In the genomic region with DNA sequence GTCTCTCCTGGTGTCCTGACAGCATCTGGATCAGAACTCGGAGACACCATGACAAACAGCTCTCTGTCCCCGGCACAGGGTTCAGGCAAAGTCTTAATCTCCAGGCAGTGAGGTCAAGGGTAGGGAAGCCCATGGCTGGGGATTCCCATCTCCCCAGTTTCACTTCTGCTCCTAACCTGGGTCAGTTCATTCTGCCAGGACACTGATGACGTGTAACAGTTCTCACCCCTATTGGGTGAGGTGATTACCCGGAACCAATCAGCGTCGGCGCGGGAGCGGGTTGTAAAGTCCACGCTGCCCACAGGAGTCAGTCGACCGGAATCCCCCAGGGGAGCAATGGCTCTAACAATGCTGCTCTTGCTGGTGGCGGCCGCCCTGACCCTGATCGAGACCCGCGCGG, we compare ENCODE assay signal across 8 mouse cellular contexts. TPM values are rescaled to one million over a fixed set of nuclear protein-coding genes. Genes with fewer than 3 reads are reported as not detected.
DNase-seq lines count a peak whose midpoint lies in the region; ATAC-seq and TF ChIP-seq lines count a peak whose summit lies in the region.
"Not testable (repeated sequence)": the region's sequence is repeated elsewhere in the genome, so short reads cannot be mapped to it uniquely, and the experiment has no call there.

Gene H2-Q7, plus strand, starts transcription at position 271 of the 400 bp plus-strand sequence.

- H3K4me1 ChIP-seq in bone marrow, adult 2 months (ENCODE audit: control insufficient read depth, insufficient read depth, low read length); heart, embryonic 12.5 days (replicated peaks); kidney, embryonic 14.5 days (ENCODE audit: control insufficient read depth, insufficient read depth, low read length); limb, embryonic 12.5 days (replicated peaks); midbrain, embryonic 12.5 days: not testable (repeated sequence)
- peaks cover 15% of the 10 kb centered on the region for H3K4me1 ChIP-seq in forebrain, embryonic 10.5 days

- 3% methylated on average over 18 of the region's 18 CpGs for WGBS in bone marrow, adult 2 months
- 3% methylated on average over 18 of the region's 18 CpGs for WGBS in forebrain, embryonic 10.5 days
- 4% methylated on average over 18 of the region's 18 CpGs for WGBS in heart, embryonic 12.5 days
- WGBS in kidney, embryonic 14.5 days, result 2% methylated on average over 18 of the region's 18 CpGs
- WGBS in limb, embryonic 12.5 days, result 3% methylated on average over 18 of the region's 18 CpGs
- 2% methylated on average over 18 of the region's 18 CpGs for WGBS in midbrain, embryonic 12.5 days

- peak; percentile 76 for DNase-seq in forebrain, embryonic 10.5 days (ENCODE audit: extremely low spot score, low spot score)
- DNase-seq in right cerebral cortex, postnatal 4 days, result peak; percentile 32
- peak; percentile 65 to 81 for DNase-seq in urinary bladder, postnatal 4 days (ENCODE audit: low spot score in 2 of 2)

- H3K9ac ChIP-seq in heart, embryonic 12.5 days, result peak within 1 kb of the TSS; percentile 51
- H3K9ac ChIP-seq in kidney, embryonic 14.5 days (ENCODE audit: low read depth, low read length), result peak within 1 kb of the TSS; percentile 57
- H3K9ac ChIP-seq in limb, embryonic 12.5 days (replicated peaks), result peak within 1 kb of the TSS; percentile 74
- H3K9ac ChIP-seq in midbrain, embryonic 12.5 days (replicated peaks), result peak within 1 kb of the TSS; percentile 59

- peak within 1 kb of the TSS; percentile 8; the same call in 1 of the 2 replicates for H3K27ac ChIP-seq in bone marrow, adult 2 months (ENCODE audit: control insufficient read depth, insufficient read depth, low read depth, low read length, poor library complexity)
- peak within 1 kb of the TSS; percentile 81 for H3K27ac ChIP-seq in forebrain, embryonic 10.5 days
- not testable (repeated sequence) for H3K27ac ChIP-seq in heart, embryonic 12.5 days (ENCODE audit: poor library complexity, severe bottlenecking); kidney, embryonic 14.5 days (ENCODE audit: low read depth, low read length); limb, embryonic 12.5 days; midbrain, embryonic 12.5 days (replicated peaks)

- TF ChIP-seq CTCF in bone marrow, adult 2 months (IDR thresholded peaks at IDR 0.05; ENCODE audit: control insufficient read depth, insufficient read depth, low read length), result not testable (repeated sequence)

- peak within 1 kb of the TSS; percentile 86 for H3K4me2 ChIP-seq in heart, embryonic 12.5 days
- H3K4me2 ChIP-seq in kidney, embryonic 14.5 days (replicated peaks; ENCODE audit: low read depth, low read length), result peak within 1 kb of the TSS; percentile 94
- H3K4me2 ChIP-seq in limb, embryonic 12.5 days, result peak within 1 kb of the TSS; percentile 91
- H3K4me2 ChIP-seq in midbrain, embryonic 12.5 days (replicated peaks), result peak within 1 kb of the TSS; percentile 83

- not testable (repeated sequence) for H3K9me3 ChIP-seq in forebrain, embryonic 10.5 days; heart, embryonic 12.5 days (replicated peaks); kidney, embryonic 14.5 days (ENCODE audit: control insufficient read depth, low read length); limb, embryonic 12.5 days; midbrain, embryonic 12.5 days

- H3K4me3 ChIP-seq in bone marrow, adult 2 months (replicated peaks; ENCODE audit: control insufficient read depth, low read depth, low read length), result peak within 1 kb of the TSS; percentile 60
- H3K4me3 ChIP-seq in forebrain, embryonic 10.5 days, result peak within 1 kb of the TSS; percentile 61
- H3K4me3 ChIP-seq in heart, embryonic 12.5 days, result peak within 1 kb of the TSS; percentile 50
- H3K4me3 ChIP-seq in kidney, embryonic 14.5 days (ENCODE audit: low read length), result peak within 1 kb of the TSS; percentile 44
- peak within 1 kb of the TSS; percentile 58 for H3K4me3 ChIP-seq in limb, embryonic 12.5 days (replicated peaks)
- peak within 1 kb of the TSS; percentile 50 for H3K4me3 ChIP-seq in midbrain, embryonic 12.5 days

- H3K36me3 ChIP-seq in forebrain, embryonic 10.5 days (replicated peaks); heart, embryonic 12.5 days; kidney, embryonic 14.5 days (ENCODE audit: control insufficient read depth, insufficient read depth, low read length); limb, embryonic 12.5 days; midbrain, embryonic 12.5 days: not testable (repeated sequence)

- H3K27me3 ChIP-seq in forebrain, embryonic 10.5 days (ENCODE audit: poor library complexity, severe bottlenecking), result peaks cover 35% of the 10 kb centered on the region
- H3K27me3 ChIP-seq in heart, embryonic 12.5 days (replicated peaks), result peaks cover 49% of the 10 kb centered on the region
- not testable (repeated sequence) for H3K27me3 ChIP-seq in kidney, embryonic 14.5 days (ENCODE audit: control insufficient read depth, insufficient read depth, low read length)
- H3K27me3 ChIP-seq in limb, embryonic 12.5 days, result peaks cover 19% of the 10 kb centered on the region
- H3K27me3 ChIP-seq in midbrain, embryonic 12.5 days, result peaks cover 24% of the 10 kb centered on the region

- peak; percentile 80 for ATAC-seq in heart, embryonic 12.5 days (ENCODE audit: insufficient number of reproducible peaks, low FRiP score)
- ATAC-seq in kidney, embryonic 14.5 days (ENCODE audit: low FRiP score, low TSS enrichment), result peak; percentile 92
- ATAC-seq in limb, embryonic 12.5 days (ENCODE audit: insufficient number of reproducible peaks, insufficient read depth, low FRiP score, low TSS enrichment, low read depth), result peak; percentile 88
- peak; percentile 92 for ATAC-seq in midbrain, embryonic 12.5 days (ENCODE audit: low FRiP score, low read depth)

- not testable (repeated sequence) for TF ChIP-seq POLR2A in bone marrow, adult 2 months (IDR thresholded peaks at IDR 0.05; ENCODE audit: borderline replicate concordance, control insufficient read depth, low read depth, low read length)

RNA-seq across cellular contexts. Expression of gene H2-Q7, which starts in this region (rescaled TPM):
- 43.9 and 101 TPM in 2 replicates for polyA plus RNA-seq in bone marrow, adult 2 months (2011; ENCODE audit: insufficient read depth, insufficient read length, low replicate concordance, missing spikeins)
- polyA plus RNA-seq in forebrain, embryonic 10.5 days (2016; fragmentation: Nextera tagmentation; extraction: Ambion mirVana), result 18.5 and 19.8 TPM in 2 replicates
- 0.83 and 1.0 TPM in 2 replicates for polyA plus RNA-seq in heart, embryonic 12.5 days (2016; fragmentation: Nextera tagmentation; extraction: Ambion mirVana)
- 11.6 and 15.4 TPM in 2 replicates for polyA plus RNA-seq in kidney, embryonic 14.5 days (2014; fragmentation: Nextera tagmentation; extraction: Ambion mirVana)
- 17.3 and 19.3 TPM in 2 replicates for polyA plus RNA-seq in limb, embryonic 12.5 days (2016; fragmentation: Nextera tagmentation; extraction: Ambion mirVana)
- 6.0 and 6.4 TPM in 2 replicates for polyA plus RNA-seq in midbrain, embryonic 12.5 days (2016; fragmentation: Nextera tagmentation; extraction: Ambion mirVana)
